Mouse (Mus musculus) brain, embryonic 14.5 days (tissue): ENCODE data around the gene Cptp.

Experiments used
- CTCF ChIP-seq: fragments of 200-500 bp; IDR thresholded peaks from 2 replicates; pipeline ENCODE4 v1.5.1; 2012; ENCODE audit warnings: inconsistent platforms, mild to moderate bottlenecking, moderate library complexity, borderline replicate concordance; ENCODE audit not compliant: insufficient read depth, insufficient read length; ENCODE audit errors: extremely low read depth
- POLR2A ChIP-seq: fragments of 200-500 bp; IDR thresholded peaks from 2 replicates; pipeline ENCODE4 v1.6.1; 2012; ENCODE audit warnings: mild to moderate bottlenecking, inconsistent platforms, borderline replicate concordance; ENCODE audit not compliant: poor library complexity, insufficient read depth, insufficient read length, severe bottlenecking; ENCODE audit errors: extremely low read depth

GRCm38 (mm10) chr4:155838187-155839153 lies 30.8 kb downstream of the Cptp start:
- TF ChIP-seq POLR2A (no peak), CTCF (no peak)
